ENCODE assay signal across 9 mouse cellular contexts in the genomic region with DNA sequence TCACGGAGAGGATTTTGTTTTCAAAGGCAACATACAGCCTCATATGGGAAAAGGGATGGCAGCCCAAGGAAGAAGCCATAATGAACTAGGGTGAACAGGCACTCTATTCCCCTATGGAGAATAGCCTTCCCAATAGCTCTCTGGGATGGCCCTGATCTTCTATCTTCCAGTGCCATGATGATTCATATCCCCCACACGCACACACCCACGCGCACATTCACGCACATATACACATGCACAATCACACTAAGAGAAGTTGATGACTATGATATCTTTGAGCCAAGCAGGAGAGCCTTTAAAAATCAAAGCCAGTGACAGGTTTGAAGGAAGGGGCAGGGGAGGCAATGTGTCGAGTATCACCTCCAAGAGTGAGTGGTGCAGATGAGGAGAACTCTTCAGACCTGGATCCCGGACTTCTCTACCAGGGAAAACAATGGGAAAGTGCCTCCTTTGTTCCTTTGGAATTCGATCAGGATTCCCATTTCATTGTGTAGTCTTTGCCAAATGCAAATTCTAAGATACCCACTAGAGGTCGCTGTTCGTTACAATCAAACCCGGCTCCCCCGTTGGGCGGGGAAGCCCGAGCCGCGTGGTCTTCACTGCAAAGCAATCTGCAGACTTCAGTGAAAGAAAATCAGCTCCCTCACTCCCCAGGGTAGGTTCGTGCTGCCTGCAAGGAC.
DNase-seq lines count a peak whose midpoint lies in the region; ATAC-seq and TF ChIP-seq lines count a peak whose summit lies in the region.
"Had no signal": no experiment of that assay in that cellular context is flagged by ENCODE, and none has a peak within 500 bp of the region (broad histone marks: within the 10 kb centered on the region; RNA-seq: fewer than 3 reads in every experiment).

No protein-coding gene starts in this region.

- DNase-seq in c-Kit-positive CD71-positive TER-119-positive erythroid progenitor cells, embryonic 14.5 days (ENCODE audit: low spot score) = peak; percentile 34
- DNase-seq in heart, postnatal 36 days = peak; percentile 72 to 82
- DNase-seq in layer of hippocampus, adult 18-20 months (ENCODE audit: low spot score in 2 of 2) = peak; percentile 64 to 91
- DNase-seq in lung, adult 18-20 months = peak; percentile 55 to 70
- peak; percentile 30 to 46 for DNase-seq in thymus, adult 18-20 months

- H3K9ac ChIP-seq in forebrain, embryonic 16.5 days (replicated peaks; ENCODE audit: low read depth, low read length) = peak overlapping the region; percentile 52

- peaks cover 13% of the 10 kb centered on the region for H3K4me1 ChIP-seq in E14TG2a.4 (replicated peaks; ENCODE audit: low read depth, low read length)
- peaks cover 14% of the 10 kb centered on the region for H3K4me1 ChIP-seq in forebrain, embryonic 16.5 days (replicated peaks; ENCODE audit: control insufficient read depth, insufficient read depth, low read length)

- peak; percentile 94 for ATAC-seq in forebrain, embryonic 16.5 days
- ATAC-seq in neutrophil, adult 5-6 weeks (ENCODE audit: extremely low read depth, insufficient number of reproducible peaks, low FRiP score, poor library complexity, severe bottlenecking) = peak; percentile 63; the same call in 1 of the 2 replicates

- no peaks in the 10 kb centered on the region for H3K36me3 ChIP-seq in E14TG2a.4 (ENCODE audit: insufficient read depth, low read length)
- H3K36me3 ChIP-seq in forebrain, embryonic 16.5 days (ENCODE audit: control insufficient read depth, insufficient read depth) = no peaks in the 10 kb centered on the region

- H3K4me2 ChIP-seq in forebrain, embryonic 16.5 days (ENCODE audit: low read length) = peak overlapping the region; percentile 40

- 16% methylated on average over 17 of the region's 17 CpGs for WGBS in forebrain, embryonic 16.5 days

- TF ChIP-seq CTCF in E14TG2a.4 (conservative IDR thresholded peaks at IDR 0.05; ENCODE audit: low read length) = peak; percentile 79

- peaks cover 20% of the 10 kb centered on the region for H3K27me3 ChIP-seq in E14TG2a.4 (ENCODE audit: insufficient read depth, low read length)
- no peaks in the 10 kb centered on the region for H3K27me3 ChIP-seq in forebrain, embryonic 16.5 days (replicated peaks; ENCODE audit: control insufficient read depth, insufficient read depth, low read length)

- H3K4me3 ChIP-seq in E14TG2a.4 (replicated peaks; ENCODE audit: low read length) = no peak overlapping the region
- H3K4me3 ChIP-seq in forebrain, embryonic 16.5 days (replicated peaks; ENCODE audit: low read length) = no peak overlapping the region

- H3K27ac ChIP-seq in forebrain, embryonic 16.5 days (ENCODE audit: low read length) = no peak overlapping the region
- H3K27ac ChIP-seq: macrophage had no signal

- intact Hi-C loops in heart, postnatal 36 days (cut with DNase I) = loop anchor here (1.0 to 5.0 kb wide), 5 partner anchors 69 to 281 kb away; a partner anchor contains a TSS

- peaks cover 23% of the 10 kb centered on the region for H3K9me3 ChIP-seq in E14TG2a.4 (ENCODE audit: low read length)
- no peaks in the 10 kb centered on the region for H3K9me3 ChIP-seq in forebrain, embryonic 16.5 days (ENCODE audit: control insufficient read depth, low read length)
